8 mouse cellular contexts compared by ENCODE assay signal in genomic region chr5:124028680-124029079, GRCm38 (mm10). TPM values are rescaled to one million over a fixed set of nuclear protein-coding genes. Genes with fewer than 3 reads are reported as not detected.
DNase-seq lines count a peak whose midpoint lies in the region; ATAC-seq and TF ChIP-seq lines count a peak whose summit lies in the region.

No protein-coding gene starts in this region.

- H3K4me3 ChIP-seq in layer of hippocampus, adult 2 months, result peak overlapping the region; percentile 30; the same call in 1 of the 2 replicates
- H3K4me3 ChIP-seq in cortical plate, adult 2 months (ENCODE audit: insufficient read depth, low read length), result peak overlapping the region; percentile 32; the same call in 1 of the 2 replicates
- H3K4me3 ChIP-seq in forebrain, postnatal 0 days (ENCODE audit: low read depth, low read length), result 0 out of 2 replicates have a peak overlapping the region, but pooled peaks have one; percentile 9
- H3K4me3 ChIP-seq in midbrain, embryonic 15.5 days, result no peak overlapping the region

- no peaks in the 10 kb centered on the region for H3K9me3 ChIP-seq in forebrain, postnatal 0 days (ENCODE audit: low read length)
- no peaks in the 10 kb centered on the region for H3K9me3 ChIP-seq in midbrain, embryonic 15.5 days

- ATAC-seq in forebrain, postnatal 0 days, result peak; percentile 4; the same call in 1 of the 2 replicates
- no peak for ATAC-seq in midbrain, embryonic 15.5 days (replicated peaks)
- ATAC-seq in activated CD4-positive, CD25-positive, alpha-beta regulatory T cell, adult 4 months, result no peak
- no peak for ATAC-seq in frontal cortex, adult (ENCODE audit: low TSS enrichment)

- WGBS in forebrain, postnatal 0 days, result 14% methylated on average over 7 of the region's 7 CpGs
- 32% methylated on average over 7 of the region's 7 CpGs for WGBS in midbrain, embryonic 15.5 days

- TF ChIP-seq CTCF in layer of hippocampus, adult 2 months (conservative IDR thresholded peaks at IDR 0.05), result no peak
- no peak for TF ChIP-seq CTCF in cortical plate, adult 2 months (IDR thresholded peaks at IDR 0.05; ENCODE audit: extremely low read depth, insufficient read depth, low read length)
- TF ChIP-seq CTCF in forebrain, postnatal 0 days (IDR thresholded peaks at IDR 0.05; ENCODE audit: low read depth), result no peak

- TF ChIP-seq POLR2A in cortical plate, adult 2 months (IDR thresholded peaks at IDR 0.05; ENCODE audit: extremely low read depth, insufficient read depth, low read length), result no peak

- no peak for DNase-seq in layer of hippocampus, adult 2 months (ENCODE audit: low spot score in 2 of 2)
- DNase-seq in layer of hippocampus, adult 11-12 months (ENCODE audit: low spot score), result no peak
- peak; percentile 59 for DNase-seq in forebrain, postnatal 0 days
- DNase-seq in ovary, postnatal 14 days (ENCODE audit: low spot score), result no peak

- H3K36me3 ChIP-seq in forebrain, postnatal 0 days (ENCODE audit: insufficient read depth), result no peaks in the 10 kb centered on the region
- no peaks in the 10 kb centered on the region for H3K36me3 ChIP-seq in midbrain, embryonic 15.5 days (replicated peaks)

- H3K9ac ChIP-seq in forebrain, postnatal 0 days, result peak overlapping the region; percentile 39
- no peak overlapping the region for H3K9ac ChIP-seq in midbrain, embryonic 15.5 days

- peak overlapping the region; percentile 93 for H3K27ac ChIP-seq in layer of hippocampus, adult 2 months
- H3K27ac ChIP-seq in cortical plate, adult 2 months (ENCODE audit: insufficient read depth, low read length), result no peak overlapping the region
- H3K27ac ChIP-seq in forebrain, postnatal 0 days (ENCODE audit: low read depth, low read length), result peak overlapping the region; percentile 59
- peak overlapping the region; percentile 41 for H3K27ac ChIP-seq in midbrain, embryonic 15.5 days

- H3K4me1 ChIP-seq in cortical plate, adult 2 months (ENCODE audit: control insufficient read depth, insufficient read depth, low read length), result peaks cover 11% of the 10 kb centered on the region
- peaks cover 22% of the 10 kb centered on the region for H3K4me1 ChIP-seq in forebrain, postnatal 0 days (ENCODE audit: insufficient read depth)
- peaks cover 67% of the 10 kb centered on the region for H3K4me1 ChIP-seq in midbrain, embryonic 15.5 days

- H3K4me2 ChIP-seq in forebrain, postnatal 0 days (ENCODE audit: low read depth), result peak overlapping the region; percentile 74
- peak overlapping the region; percentile 66 for H3K4me2 ChIP-seq in midbrain, embryonic 15.5 days

- H3K27me3 ChIP-seq in forebrain, postnatal 0 days (ENCODE audit: insufficient read depth, low read length), result no peaks in the 10 kb centered on the region
- H3K27me3 ChIP-seq in midbrain, embryonic 15.5 days (replicated peaks), result no peaks in the 10 kb centered on the region

RNA-seq across cellular contexts. Expression of gene Vps37b, which starts 3.4 kb away (rescaled TPM):
- total RNA-seq in layer of hippocampus, adult 2 months (2021), result 10 to 100 TPM; 36.8 to 42.2 TPM
- 48.4 and 48.7 TPM in 2 replicates for polyA plus RNA-seq in cortical plate, adult 2 months (2012; rRNA removed)
- total RNA-seq in forebrain, postnatal 0 days (2014; rRNA removed), result 62.0 and 62.2 TPM in 2 replicates
- polyA plus RNA-seq in forebrain, postnatal 0 days (2015; fragmentation: Nextera tagmentation; extraction: Ambion mirVana), result 76.5 and 90.8 TPM in 2 replicates
- polyA plus RNA-seq in midbrain, embryonic 15.5 days (2015; fragmentation: Nextera tagmentation; extraction: Ambion mirVana), result 66.7 and 73.7 TPM in 2 replicates
- polyA plus RNA-seq in activated CD4-positive, CD25-positive, alpha-beta regulatory T cell, adult 4 months (2017; shearing (Covaris generic)), result 10 to 100 TPM; 17.6 to 22.8 TPM

RNA-seq across cellular contexts. Expression of gene Hip1r, which starts 55.3 kb away (rescaled TPM):
- total RNA-seq in layer of hippocampus, adult 2 months (2021), result 10 to 100 TPM; 42.8 to 43.8 TPM
- 42.1 and 46.6 TPM in 2 replicates for polyA plus RNA-seq in cortical plate, adult 2 months (2012; rRNA removed)
- 52.2 and 55.0 TPM in 2 replicates for total RNA-seq in forebrain, postnatal 0 days (2014; rRNA removed)
- polyA plus RNA-seq in forebrain, postnatal 0 days (2015; fragmentation: Nextera tagmentation; extraction: Ambion mirVana), result 22.2 and 29.8 TPM in 2 replicates
- polyA plus RNA-seq in midbrain, embryonic 15.5 days (2015; fragmentation: Nextera tagmentation; extraction: Ambion mirVana), result 29.8 and 30.7 TPM in 2 replicates
- polyA plus RNA-seq in activated CD4-positive, CD25-positive, alpha-beta regulatory T cell, adult 4 months (2017; shearing (Covaris generic)), result 10 to 100 TPM in 1 of 2 experiments, 1 to 10 TPM in 1; 9.9 to 12.9 TPM
